Mouse (Mus musculus): ENCODE measurements at regions not wholly inside any gene's neighbourhood (a gene's known extent, or its start where the extent isn't known, plus 50 kb on each side); places are given as distances from the start of the nearest gene placed in this dataset.

GRCm38 (mm10) chr1:118776594-118777441 is 149.1 kb downstream of the Tfcp2l1 start:
- TF ChIP-seq EP300 (IDR thresholded peaks at IDR 0.05; ENCODE audit: low read depth) = no peak
- no peak for TF ChIP-seq CTCF (IDR thresholded peaks at IDR 0.05; ENCODE audit: low read depth)
